Mouse (Mus musculus): ENCODE measurements around the gene Acot2.
"Not testable (repeated sequence)": the region's sequence is repeated elsewhere in the genome, so short reads cannot be mapped to it uniquely, and the experiment has no call there.

DNA sequence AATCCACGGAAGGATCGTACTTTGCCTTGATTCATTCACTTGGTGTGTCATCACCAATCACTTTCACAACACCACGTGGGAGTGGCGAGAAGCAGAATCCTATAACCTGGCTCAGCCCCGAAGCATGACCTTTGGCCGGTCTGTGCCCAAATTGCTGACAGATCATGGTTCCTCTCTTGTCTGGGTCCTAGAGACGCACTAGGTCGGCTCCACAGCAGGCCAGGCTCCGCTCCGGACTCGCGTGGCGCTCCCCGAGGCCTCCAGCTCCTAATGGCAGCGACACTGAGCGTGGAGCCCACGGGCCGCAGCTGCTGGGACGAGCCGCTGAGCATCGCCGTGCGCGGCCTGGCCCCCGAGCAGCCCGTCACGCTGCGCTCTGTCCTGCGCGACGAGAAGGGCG lies 50.6 kb downstream of the Acot2 start, which contains the start of gene Acot4:
- not testable (repeated sequence) for TF ChIP-seq CTCF (IDR thresholded peaks at IDR 0.05; ENCODE audit: borderline replicate concordance, insufficient read depth, low read length); POLR2A (IDR thresholded peaks at IDR 0.05; ENCODE audit: low read depth, low read length)
